Mouse (Mus musculus): Measurements from ENCODE around the gene Fcrl1.

Gene Fcrl1

GRCm38 (mm10) chr3:87376195-87377165 lies at the start of gene Fcrl1:
TSS of gene Fcrl1 (plus strand) at chr3:87376387.
- TF ChIP-seq GATA4 (IDR thresholded peaks at IDR 0.05; ENCODE audit: insufficient replicate concordance, low read length), result no peak

DNA sequence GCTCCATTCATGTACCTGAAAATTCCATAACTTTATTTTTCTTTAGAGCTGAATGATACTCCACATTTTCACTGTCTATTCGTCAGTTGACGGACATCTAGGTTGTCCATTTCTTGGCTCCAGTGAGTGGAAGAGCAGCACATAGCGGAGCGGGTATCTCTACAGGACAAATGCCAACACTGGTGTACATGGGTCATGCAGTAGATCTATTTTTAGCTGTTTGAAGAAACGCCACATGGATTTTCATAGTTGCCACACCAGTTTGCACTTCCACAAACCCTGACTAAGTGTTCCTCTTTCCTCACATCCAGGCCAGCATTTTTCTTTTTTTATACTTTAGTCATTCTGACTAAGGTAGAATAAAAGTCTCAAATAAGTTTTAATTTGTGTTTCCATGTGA lies 38.3 kb upstream of the Fcrl1 start:
- no peak for TF ChIP-seq GATA4 (IDR thresholded peaks at IDR 0.05; ENCODE audit: insufficient replicate concordance, low read length)

- TF ChIP-seq GATA4 (IDR thresholded peaks at IDR 0.05; ENCODE audit: insufficient replicate concordance, low read length), result no peak
Observed at GRCm38 (mm10) chr3:87357581-87357980, 18.6 kb upstream of the Fcrl1 start, which contains the start of gene Cd5l. TSS of gene Cd5l (plus strand) at chr3:87357881.

DNA sequence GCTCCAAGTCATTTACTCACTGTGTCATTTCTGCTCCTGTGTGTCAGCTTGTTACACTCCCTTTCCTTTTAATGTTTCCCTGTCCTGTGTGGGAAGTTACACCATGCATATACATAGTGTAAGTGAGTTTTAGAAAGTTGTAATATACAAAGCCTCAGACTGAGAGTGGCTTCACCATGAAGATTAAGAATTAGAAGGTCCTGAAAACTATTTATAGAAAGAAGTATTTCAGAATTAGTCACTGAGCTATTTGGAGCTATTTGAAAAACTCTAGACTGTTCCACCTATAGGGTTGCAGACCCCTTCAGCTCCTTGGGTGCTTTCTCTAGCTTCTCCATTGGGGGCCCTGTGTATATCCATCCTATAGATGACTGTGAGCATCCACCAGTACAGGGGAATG lies 17.0 kb upstream of the Fcrl1 start:
- TF ChIP-seq GATA4 (IDR thresholded peaks at IDR 0.05; ENCODE audit: insufficient replicate concordance, low read length), result no peak

GRCm38 (mm10) chr3:87360466-87360865 lies 15.7 kb upstream of the Fcrl1 start:
- TF ChIP-seq GATA4 (IDR thresholded peaks at IDR 0.05; ENCODE audit: insufficient replicate concordance, low read length), result no peak

DNA sequence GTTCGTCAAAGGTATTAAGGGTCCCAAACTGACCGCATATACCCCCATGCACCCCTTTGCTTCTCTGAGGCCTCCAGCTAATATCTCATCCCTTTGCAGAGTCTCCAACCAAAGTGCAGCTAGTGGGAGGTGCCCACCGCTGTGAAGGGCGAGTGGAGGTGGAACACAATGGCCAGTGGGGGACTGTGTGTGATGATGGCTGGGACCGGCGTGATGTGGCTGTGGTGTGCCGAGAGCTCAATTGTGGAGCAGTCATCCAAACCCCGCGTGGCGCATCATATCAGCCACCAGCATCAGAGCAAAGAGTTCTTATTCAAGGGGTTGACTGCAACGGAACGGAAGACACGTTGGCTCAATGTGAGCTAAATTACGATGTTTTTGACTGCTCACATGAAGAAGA lies 10.5 kb upstream of the Fcrl1 start:
- TF ChIP-seq GATA4 (IDR thresholded peaks at IDR 0.05; ENCODE audit: insufficient replicate concordance, low read length), result no peak

DNA sequence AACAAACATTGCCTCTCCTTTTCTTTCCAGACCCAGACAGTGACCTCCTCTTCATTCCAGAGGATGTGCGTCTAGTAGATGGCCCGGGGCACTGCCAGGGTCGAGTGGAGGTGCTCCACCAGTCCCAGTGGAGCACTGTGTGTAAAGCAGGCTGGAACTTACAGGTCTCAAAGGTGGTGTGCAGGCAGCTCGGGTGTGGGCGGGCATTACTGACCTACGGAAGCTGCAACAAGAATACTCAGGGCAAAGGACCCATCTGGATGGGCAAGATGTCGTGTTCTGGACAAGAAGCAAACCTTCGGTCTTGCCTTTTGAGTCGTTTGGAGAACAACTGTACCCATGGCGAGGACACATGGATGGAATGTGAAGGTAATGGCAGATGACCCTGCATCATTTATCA lies 8.7 kb upstream of the Fcrl1 start:
- no peak for TF ChIP-seq GATA4 (IDR thresholded peaks at IDR 0.05; ENCODE audit: insufficient replicate concordance, low read length)

GRCm38 (mm10) chr3:87369181-87369580 lies 7.0 kb upstream of the Fcrl1 start:
- TF ChIP-seq GATA4 (IDR thresholded peaks at IDR 0.05; ENCODE audit: insufficient replicate concordance, low read length), result no peak

DNA sequence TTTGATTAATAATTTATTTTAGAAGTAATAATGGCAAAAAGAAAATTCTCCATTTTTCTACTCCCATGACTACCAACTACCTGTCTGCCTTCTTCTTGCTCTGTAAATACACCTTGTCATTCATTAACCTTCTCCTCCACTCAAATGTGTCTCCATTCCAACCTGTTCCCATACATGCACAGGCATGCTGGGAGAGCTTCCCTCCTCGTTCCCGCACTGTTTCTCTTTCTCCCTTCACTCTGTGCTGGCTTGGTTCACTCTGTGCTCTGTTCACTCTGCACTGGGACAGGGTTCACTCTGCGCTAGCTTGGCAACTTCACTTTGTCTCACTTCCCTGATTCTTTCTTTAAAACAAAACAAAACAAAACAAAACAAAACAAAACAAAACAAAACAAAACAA lies 1.0 kb downstream of the Fcrl1 start:
- no peak for TF ChIP-seq GATA4 (IDR thresholded peaks at IDR 0.05; ENCODE audit: insufficient replicate concordance, low read length)

DNA sequence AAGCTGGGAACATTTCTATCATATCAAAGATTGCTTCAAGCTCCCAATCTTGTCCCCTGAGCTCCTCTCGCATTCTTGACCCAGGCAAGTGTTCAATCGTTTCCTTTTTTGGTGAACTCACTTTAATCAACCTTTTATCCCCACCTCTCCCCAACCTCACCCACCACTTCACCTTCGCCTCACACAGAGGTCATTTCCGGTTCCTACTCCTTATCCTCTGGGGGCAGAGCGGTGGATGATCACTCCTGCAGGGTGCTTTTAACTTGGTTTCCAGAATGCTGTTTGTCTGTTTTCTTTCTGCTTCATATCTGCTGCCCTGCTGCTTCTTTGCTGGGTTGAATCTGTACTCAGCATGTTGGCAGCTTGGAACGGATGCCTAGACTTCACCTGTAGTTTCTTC lies 1.5 kb downstream of the Fcrl1 start:
- no peak for TF ChIP-seq GATA4 (IDR thresholded peaks at IDR 0.05; ENCODE audit: insufficient replicate concordance, low read length)

DNA sequence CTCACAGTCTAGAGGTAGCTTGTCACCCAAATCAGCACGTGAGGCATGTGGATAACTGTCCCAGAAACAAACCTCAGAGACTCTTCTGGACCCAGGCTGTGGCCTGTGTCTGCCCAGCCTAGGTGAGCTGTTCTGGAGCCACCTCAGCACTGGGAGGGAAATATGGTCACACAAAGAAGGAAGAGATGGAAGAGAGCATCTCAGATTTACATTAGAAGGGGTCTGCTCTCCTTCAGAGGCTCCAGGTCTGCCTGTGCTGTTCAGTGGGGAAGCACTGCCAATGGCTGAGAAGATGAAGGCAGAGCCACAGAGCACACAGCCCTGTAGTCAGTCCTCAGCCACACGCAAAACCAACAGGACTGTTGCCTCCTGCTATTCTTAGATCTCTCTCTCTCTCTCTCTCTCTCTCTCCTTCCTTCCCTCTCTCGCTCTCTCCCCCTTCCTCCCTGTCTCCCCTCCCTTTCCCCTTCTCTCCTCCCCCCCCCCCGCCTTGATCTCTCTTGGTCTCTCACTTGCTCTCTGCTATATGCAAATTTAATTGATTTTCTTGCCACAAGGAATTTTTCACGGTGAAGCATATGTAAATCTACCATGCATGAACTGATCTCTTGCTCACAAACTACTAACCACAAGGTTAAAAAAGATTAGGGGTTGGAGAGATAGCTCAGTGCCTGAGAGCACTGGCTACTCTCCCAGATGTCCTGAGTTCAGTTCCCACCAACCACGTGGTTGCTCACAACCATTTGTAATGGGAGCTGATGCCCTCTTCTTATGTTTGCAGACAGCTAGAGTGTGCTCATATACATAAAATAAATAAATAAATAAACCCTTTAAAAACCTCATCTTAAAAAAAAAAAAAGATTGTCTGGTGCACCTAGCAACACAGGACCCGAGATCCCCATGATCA lies 5.9 kb downstream of the Fcrl1 start:
- no peak for TF ChIP-seq GATA4 (IDR thresholded peaks at IDR 0.05; ENCODE audit: insufficient replicate concordance, low read length)

DNA sequence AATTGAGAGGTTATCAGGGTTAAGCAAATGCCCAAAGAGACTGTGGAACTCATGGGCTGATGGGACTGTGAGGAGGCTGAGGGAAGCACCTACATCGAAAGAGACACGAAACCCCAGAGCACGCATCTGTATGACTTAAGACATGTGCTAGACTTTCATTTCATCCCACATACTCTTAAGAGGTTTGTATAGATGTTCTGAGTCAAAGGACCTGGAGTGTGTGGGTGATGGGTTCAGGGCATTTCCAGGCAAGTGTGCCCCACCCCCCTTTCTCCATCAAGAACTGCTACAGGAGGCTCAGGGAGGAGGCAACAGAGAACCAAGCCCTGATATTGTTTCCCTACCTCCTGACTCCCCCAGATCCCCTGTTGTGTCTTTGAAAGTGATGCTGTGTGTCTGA lies 7.1 kb downstream of the Fcrl1 start:
- TF ChIP-seq GATA4 (IDR thresholded peaks at IDR 0.05; ENCODE audit: insufficient replicate concordance, low read length), result no peak

- no peak for TF ChIP-seq GATA4 (IDR thresholded peaks at IDR 0.05; ENCODE audit: insufficient replicate concordance, low read length)
Observed at GRCm38 (mm10) chr3:87385105-87385504, 8.9 kb downstream of the Fcrl1 start.

DNA sequence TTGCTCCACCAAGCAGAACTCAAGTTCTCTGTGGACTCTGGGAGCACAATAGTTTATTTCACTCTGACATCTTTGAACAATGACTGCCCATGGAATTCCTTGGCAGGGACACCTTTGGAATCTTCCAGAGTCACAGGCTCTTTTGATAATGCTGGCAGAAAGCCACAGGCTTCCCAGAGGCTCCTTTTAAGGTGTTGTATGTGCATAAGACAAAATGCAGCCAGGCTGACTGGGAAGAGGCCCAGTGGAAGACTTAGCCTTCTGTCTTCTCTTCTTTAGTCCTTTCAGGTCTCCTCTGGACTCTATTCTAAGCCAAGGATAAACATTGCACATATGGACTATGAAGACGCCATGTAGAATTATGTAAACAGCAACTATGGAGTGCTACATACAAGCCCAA lies 14.7 kb downstream of the Fcrl1 start:
- TF ChIP-seq GATA4 (IDR thresholded peaks at IDR 0.05; ENCODE audit: insufficient replicate concordance, low read length), result no peak

DNA sequence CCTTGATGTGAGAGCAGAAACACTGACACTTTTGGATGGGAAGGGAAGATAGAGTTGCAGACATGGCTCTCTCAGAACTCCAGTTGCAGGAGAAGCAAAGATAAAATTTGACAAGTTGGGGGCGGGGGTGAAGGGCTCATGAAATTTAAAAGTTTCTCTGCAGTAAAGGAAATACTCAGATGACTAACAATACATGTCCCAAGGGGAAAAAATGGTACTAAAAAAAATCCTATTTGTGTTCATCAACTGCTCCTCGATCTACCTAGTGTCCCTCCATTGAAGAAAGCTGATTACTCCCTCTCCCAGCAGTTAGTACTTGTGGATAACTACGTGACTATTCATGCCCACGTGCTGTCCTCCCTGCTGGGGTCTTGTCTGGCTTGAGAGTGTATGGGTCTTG lies 22.6 kb downstream of the Fcrl1 start:
- TF ChIP-seq GATA4 (IDR thresholded peaks at IDR 0.05; ENCODE audit: insufficient replicate concordance, low read length), result no peak

DNA sequence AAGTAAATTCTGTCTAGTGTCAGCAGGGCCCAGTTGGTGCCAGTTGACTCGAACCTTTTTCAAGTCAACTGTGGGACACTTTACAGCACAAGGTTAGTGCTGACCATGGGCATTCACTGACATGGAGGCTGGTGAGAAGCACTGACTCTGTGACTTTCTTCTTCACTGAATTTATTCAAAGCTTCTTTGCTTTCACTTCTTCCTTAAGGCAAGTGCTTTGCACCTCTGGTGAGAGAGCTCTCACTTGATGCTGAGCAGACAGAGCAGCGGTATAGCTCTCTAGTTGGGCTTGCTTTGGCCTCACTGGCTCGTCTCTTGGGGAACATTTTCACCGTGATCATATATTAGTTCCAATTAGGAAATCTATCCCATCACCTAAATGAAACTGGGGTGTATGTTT lies 23.7 kb downstream of the Fcrl1 start:
- no peak for TF ChIP-seq GATA4 (IDR thresholded peaks at IDR 0.05; ENCODE audit: insufficient replicate concordance, low read length)

Data from liver, adult (tissue).